Mouse (Mus musculus) gastrocnemius, adult 18-20 months (tissue): ENCODE measurements at regions not wholly inside any gene's neighbourhood (a gene's known extent, or its start where the extent isn't known, plus 50 kb on each side); places are given as distances from the start of the nearest gene placed in this dataset.

Experiments used
- DNase-seq: peaks from one replicate; pipeline ENCODE4 v3.0.0; 2021; ENCODE audit warnings: low spot score

DNA sequence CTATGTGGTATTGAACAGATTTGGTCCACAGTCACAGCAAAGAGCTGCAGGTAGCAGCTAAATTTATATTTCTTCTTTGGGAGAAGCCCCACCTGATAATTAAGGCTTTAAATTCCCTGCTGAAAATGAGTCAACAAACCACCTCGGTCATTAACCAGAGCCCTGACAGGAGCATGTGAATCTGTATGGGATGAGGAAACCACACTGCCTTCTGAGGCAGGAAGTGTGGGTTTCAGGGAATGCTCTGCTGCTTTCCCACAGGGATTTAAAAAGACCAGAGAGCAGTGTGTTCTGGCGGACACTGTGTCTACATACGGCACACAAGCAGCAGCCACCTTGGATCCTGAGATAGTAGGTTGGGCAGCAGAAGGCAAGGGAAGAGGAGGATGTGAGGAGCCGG, 204.0 kb upstream of the Gm21798 start:
- no peak for DNase-seq

GRCm38 (mm10) chr15:64618471-64618870, 199.0 kb upstream of the Gm21798 start:
- no peak for DNase-seq

DNA sequence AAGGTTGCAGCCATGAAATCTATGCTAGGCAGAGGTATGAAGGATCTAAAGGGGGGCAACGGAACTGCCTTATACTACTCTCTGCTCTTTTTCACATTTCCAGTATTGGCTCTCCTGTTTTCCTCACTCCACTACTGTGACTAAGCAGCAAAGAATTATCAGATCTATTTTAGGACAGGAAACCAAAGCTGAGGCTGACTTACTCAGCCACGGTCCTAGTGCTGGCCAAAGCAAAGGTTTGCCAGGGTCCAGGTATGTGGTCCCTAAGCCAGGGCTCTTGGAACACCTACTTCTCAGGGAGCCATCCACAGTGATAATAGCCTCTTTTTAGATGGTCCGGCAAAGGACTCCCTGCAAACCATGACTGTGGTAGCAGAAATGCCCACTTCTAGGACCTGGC, 195.6 kb upstream of the Gm21798 start:
- DNase-seq: peak; percentile 43

DNA sequence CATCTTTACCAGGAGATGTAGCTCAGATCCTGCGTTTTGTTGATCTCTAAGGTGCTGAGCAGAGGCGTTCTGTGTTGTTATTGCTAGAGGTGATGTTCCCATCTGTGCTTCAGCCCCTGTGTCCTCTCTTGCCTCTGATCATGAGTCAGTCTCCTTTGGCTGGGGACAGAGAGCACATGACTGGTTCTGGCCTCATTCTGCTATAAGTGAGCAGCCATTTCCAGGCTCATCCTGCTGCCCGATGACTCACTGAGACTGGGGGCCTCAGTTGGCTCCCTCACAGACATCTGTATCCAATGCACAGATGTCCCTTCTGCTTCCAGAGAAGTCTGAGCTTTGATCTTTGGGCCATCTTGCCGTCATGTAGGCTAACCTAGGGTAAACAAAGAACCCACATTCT, 194.9 kb upstream of the Gm21798 start:
- DNase-seq: peak; percentile 68

DNA sequence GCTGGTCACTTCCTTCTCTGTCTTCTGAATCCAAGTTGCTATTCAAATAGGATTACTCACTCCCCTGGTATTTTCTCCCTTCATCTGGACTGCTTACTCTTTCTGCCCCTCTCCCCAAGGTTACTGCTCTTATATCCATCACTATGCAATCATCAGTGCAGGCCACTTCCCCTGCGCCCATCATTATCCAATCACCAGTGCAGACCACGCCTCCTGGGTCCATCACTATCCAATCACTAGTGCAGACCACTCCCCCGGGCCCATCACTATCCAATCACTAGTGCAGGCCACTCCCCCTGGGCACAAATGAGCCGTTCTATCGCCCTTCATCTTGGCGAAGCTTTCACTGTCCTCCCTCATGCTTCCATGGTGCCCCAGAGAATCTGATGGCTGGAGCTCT, 191.1 kb upstream of the Gm21798 start:
- no peak for DNase-seq

- peak; percentile 78 for DNase-seq
Measured at GRCm38 (mm10) chr15:64627258-64627657, 190.2 kb upstream of the Gm21798 start.
